Mouse (Mus musculus) B cell, adult (primary cell): Measurements from ENCODE around the gene Rcor2. TPM values are rescaled to one million over a fixed set of nuclear protein-coding genes. Genes with fewer than 3 reads are reported as not detected.

Experiments used
- total RNA-seq: library from RNA; stranded (reverse); gene quantifications from 4 replicates; pipeline ENCODE4 v1.2.4, GENCODE M21; 2023; ENCODE audit not compliant: inconsistent age

The Rcor2 gene
- 1.5 to 2.8 TPM (median 2.2 TPM) in 4 replicates for total RNA-seq

DNA sequence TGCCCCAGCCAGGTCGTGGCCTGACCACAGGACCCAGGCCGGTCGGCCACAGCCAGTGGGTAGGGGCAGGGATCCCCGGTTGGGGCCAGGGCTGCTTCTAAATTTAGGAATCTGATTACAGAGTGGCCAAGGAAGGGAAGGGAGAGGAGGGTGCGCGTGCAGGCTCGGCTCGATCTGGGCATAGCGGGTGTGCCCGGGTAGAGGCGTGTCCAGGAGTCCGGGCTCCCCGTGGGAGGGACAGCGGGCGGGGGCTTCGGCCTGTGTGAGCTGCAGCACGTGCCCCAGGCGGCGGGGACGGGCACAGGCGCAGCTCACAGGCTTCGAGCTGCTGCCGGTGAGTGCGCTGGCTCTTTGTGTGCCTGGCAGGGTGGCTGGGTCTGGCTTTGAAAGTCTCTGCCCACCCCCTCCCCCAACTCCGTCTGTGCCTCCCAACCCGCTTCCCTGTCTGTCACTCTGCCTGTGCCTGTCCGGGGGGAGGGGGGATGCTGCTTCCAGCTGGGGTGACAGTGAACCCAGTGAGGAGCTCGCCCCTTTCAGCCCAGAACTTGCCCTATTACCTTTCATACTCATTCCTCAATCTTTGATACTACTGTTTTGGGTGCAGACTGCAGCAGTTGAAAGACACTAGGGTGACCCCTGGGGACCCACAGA is at the start of gene Rcor2:
Rcor2 (plus strand) TSS at position 235 of the 651 bp plus-strand sequence.

DNA sequence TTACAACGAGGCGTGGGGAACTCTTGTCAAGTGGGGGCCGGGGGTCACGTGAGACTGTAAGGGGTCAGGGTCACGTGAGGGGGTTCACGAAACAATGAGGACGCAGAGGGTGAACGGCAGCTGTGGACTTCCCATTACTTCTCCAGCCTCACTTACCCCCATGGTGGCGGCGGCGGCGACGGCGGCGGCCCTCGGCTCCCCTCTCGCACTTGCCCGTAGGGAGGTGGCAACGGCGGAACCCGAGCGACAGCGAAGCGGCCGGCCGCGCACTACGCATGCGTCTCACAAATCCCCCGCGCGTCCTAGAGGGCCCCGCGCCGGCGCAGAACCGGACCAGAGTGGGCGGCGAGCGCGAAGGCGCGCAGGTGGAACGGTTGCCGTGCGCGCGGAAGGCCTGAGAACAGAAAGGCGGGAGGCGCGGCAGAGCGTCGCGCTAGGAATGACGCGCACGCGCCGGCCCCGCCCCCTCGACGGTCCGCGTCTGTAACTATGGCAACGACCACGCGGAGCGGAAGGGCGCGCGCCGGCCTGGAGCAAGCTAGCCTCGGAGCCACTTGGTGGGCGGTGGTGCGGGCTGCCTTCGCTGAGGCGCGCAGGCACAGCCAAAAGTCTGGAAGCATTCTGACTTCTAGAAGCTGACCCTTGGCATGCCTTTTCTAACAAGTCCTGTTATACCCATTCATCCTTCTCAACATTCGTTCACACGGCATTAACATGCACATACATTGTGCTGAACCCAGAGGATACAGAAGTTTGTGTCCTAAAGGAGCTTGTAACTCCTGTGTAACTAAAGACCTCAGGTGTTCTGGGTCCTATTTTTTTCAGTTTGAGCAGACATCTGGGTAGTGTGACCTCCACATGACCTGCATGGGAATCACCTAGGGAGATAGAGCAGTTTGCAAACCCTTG is 26.1 kb upstream of the Rcor2 start, which contains the start of gene Naa40:
Naa40 (minus strand) TSS at position 402 of the 909 bp plus-strand sequence.

Other genes with a start within 250 kb of the Rcor2 start
- gene Fermt3, start 247.9 kb upstream of the Rcor2 start, total RNA-seq = 167 to 182 TPM (median 174 TPM) in 4 replicates
- gene Stip1, start 227.4 kb upstream of the Rcor2 start, total RNA-seq = 98.7 to 127 TPM (median 113 TPM) in 4 replicates
- 6.5 to 7.3 TPM (median 7.1 TPM) in 4 replicates for gene Macrod1, start 210.5 kb upstream of the Rcor2 start, total RNA-seq
- gene Flrt1, start 161.6 kb upstream of the Rcor2 start, total RNA-seq = 0.12 to 0.16 TPM in 2 of 4 replicates, not detected in the others
- gene Otub1, start 61.0 kb upstream of the Rcor2 start, total RNA-seq = 132 to 142 TPM (median 137 TPM) in 4 replicates
- 302 to 334 TPM (median 313 TPM) in 4 replicates for gene Cox8a, start 49.7 kb upstream of the Rcor2 start, total RNA-seq
- gene Naa40, start 26.1 kb upstream of the Rcor2 start, total RNA-seq = 55.8 to 56.6 TPM (median 56.2 TPM) in 4 replicates
- 213 to 229 TPM (median 218 TPM) in 4 replicates for gene Mark2, start 74.5 kb downstream of the Rcor2 start, total RNA-seq
- 15.8 to 27.1 TPM (median 19.5 TPM) in 4 replicates for gene Spindoc, start 115.7 kb downstream of the Rcor2 start, total RNA-seq
- 7.5 to 11.8 TPM (median 9.5 TPM) in 4 replicates for gene 2700081O15Rik, start 150.3 kb downstream of the Rcor2 start, total RNA-seq
- 46.9 to 56.2 TPM (median 54.3 TPM) in 4 replicates for gene Rtn3, start 216.0 kb downstream of the Rcor2 start, total RNA-seq
- 52.2 to 57.1 TPM (median 55.0 TPM) in 4 replicates for gene Atl3, start 226.7 kb downstream of the Rcor2 start, total RNA-seq